Mouse (Mus musculus) stomach, postnatal 0 days (tissue): Measurements from ENCODE around the gene Brd7. TPM values are rescaled to one million over a fixed set of nuclear protein-coding genes. Genes with fewer than 3 reads are reported as not detected.
A peak's percentile ranks its signal among the peaks of the same experiment; 100 is the strongest.

Experiments used
- ATAC-seq: fragments of 200-750 bp; cut with Nextera tagmentation; 2 replicates; pipeline ENCODE4 v1.8.0; 2017; ENCODE audit not compliant: low FRiP score, low TSS enrichment
- DNase-seq: peaks from one replicate; pipeline ENCODE4 v3.0.0-alpha.2; 2016; ENCODE audit warnings: low spot score
- H3K27ac ChIP-seq: fragments of 300-500 bp; sonication (generic); replicated peaks from 2 replicates; pipeline ENCODE4 v1.5.1; 2014; ENCODE audit warnings: mild to moderate bottlenecking, control low read depth
- H3K27me3 ChIP-seq: fragments of 300-500 bp; sonication (generic); 2 replicates; pipeline ENCODE4 v1.6.1; 2014; ENCODE audit warnings: low read length; ENCODE audit not compliant: control insufficient read depth, insufficient read depth
- H3K36me3 ChIP-seq: fragments of 300-500 bp; sonication (generic); 2 replicates; pipeline ENCODE4 v1.6.1; 2014; ENCODE audit warnings: low read length, mixed read lengths; ENCODE audit not compliant: control insufficient read depth, insufficient read depth
- H3K4me1 ChIP-seq: fragments of 300-500 bp; sonication (generic); replicated peaks from 2 replicates; pipeline ENCODE4 v1.6.1; 2014; ENCODE audit warnings: antibody characterized with exemption; ENCODE audit not compliant: control insufficient read depth, insufficient read depth
- H3K4me2 ChIP-seq: fragments of 300-500 bp; sonication (generic); replicated peaks from 2 replicates; pipeline ENCODE4 v1.6.1; 2014; ENCODE audit warnings: low read depth, mild to moderate bottlenecking, control low read depth, moderate library complexity
- H3K4me3 ChIP-seq: fragments of 300-500 bp; sonication (generic); 2 replicates; pipeline ENCODE4 v1.5.1; 2014; ENCODE audit warnings: low read depth, low read length, control low read depth
- H3K9ac ChIP-seq: fragments of 300-500 bp; sonication (generic); 2 replicates; pipeline ENCODE4 v1.6.1; 2014; ENCODE audit warnings: mild to moderate bottlenecking, low read length, control low read depth, mixed read lengths
- H3K9me3 ChIP-seq: fragments of 300-500 bp; sonication (generic); 2 replicates; pipeline ENCODE4 v1.6.1; 2016; ENCODE audit warnings: low read length; ENCODE audit not compliant: control insufficient read depth
- CTCF ChIP-seq: IDR thresholded peaks from 2 replicates; pipeline ENCODE4 v1.5.1; 2016; ENCODE audit warnings: antibody characterized with exemption, low read depth, mild to moderate bottlenecking, moderate library complexity
- EP300 ChIP-seq: optimal IDR thresholded peaks from 2 replicates; pipeline ENCODE3; 2016; ENCODE audit warnings: antibody characterized with exemption
- WGBS: fragments of 180-500 bp; shearing (Covaris S2); extraction: QIAGEN DNeasy Blood & Tissue Kit; methylation state at CpG from one replicate; pipeline ENCODE4 v1.1.7; 2014; 5-methylcytosine and 5-hydroxymethylcytosine counted together
- polyA plus RNA-seq: library from polyadenylated mRNA; unstranded; fragments of >200 nt; fragmentation: Nextera tagmentation; extraction: Ambion mirVana; gene quantifications from 2 replicates; pipeline ENCODE4 v1.2.1, GENCODE M21; 2015

Gene Brd7
- polyA plus RNA-seq, 1 experiment from 2014 or later, result 42.5 TPM

DNA sequence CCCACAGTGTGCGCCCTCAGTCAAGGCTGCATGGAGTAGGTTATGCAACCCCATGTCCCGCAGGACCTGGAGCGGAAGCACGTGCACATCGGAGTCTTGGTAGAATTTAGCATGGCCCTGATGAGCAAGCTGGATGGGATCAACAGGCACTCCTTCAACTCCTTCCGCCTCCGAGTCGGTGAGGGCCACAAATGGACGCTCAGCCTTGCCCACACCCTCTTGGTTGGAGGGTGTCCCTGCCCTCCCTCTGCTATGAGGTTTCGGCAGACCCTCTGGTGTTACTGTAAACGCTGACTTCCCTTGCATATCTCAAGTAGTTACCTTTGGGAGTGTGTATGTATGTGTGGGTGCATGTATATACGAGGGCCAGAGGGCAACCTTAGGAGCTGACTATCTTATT, 35.7 kb downstream of the Brd7 start:
- no peak overlapping the region for H3K4me3 ChIP-seq
- ATAC-seq (no peak), DNase-seq (no peak)
- peaks cover 3% of the 10 kb centered on the region; the same call in 1 of the 2 replicates for H3K36me3 ChIP-seq
- WGBS, result 94% methylated on average over 12 of the region's 12 CpGs
- H3K4me1 ChIP-seq, result no peaks in the 10 kb centered on the region
- H3K27me3 ChIP-seq, result no peaks in the 10 kb centered on the region
- H3K27ac ChIP-seq, result no peak overlapping the region
- no peak overlapping the region for H3K4me2 ChIP-seq
- no peaks in the 10 kb centered on the region for H3K9me3 ChIP-seq
- TF ChIP-seq EP300 (no peak), CTCF (no peak)
- H3K9ac ChIP-seq, result no peak overlapping the region

DNA sequence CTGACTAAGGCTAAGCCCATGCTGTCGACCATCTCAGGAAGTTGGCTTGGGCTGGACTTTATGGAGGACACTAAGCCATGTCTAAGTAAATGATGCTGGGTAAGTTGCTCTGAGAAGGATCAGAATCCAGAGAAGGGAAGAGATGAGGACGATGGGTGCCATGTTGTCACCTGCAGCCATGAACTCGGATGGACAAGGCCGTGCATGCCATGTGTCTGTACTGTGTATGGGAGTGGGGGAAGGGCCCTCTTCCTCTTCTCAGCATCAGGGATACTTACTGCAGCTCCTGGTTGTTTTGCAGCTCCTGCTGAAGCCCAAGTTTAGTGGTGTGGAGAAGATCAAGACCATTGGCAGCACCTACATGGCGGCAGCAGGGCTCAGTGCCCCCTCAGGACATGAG, 36.2 kb downstream of the Brd7 start:
- no peaks in the 10 kb centered on the region for H3K27me3 ChIP-seq
- ATAC-seq, result no peak
- DNase-seq, result no peak
- no peak overlapping the region for H3K4me3 ChIP-seq
- TF ChIP-seq CTCF (no peak), EP300 (no peak)
- WGBS, result 74% methylated on average over 5 of the region's 5 CpGs
- no peak overlapping the region for H3K27ac ChIP-seq
- H3K36me3 ChIP-seq, result peaks cover 3% of the 10 kb centered on the region; the same call in 1 of the 2 replicates
- no peak overlapping the region for H3K9ac ChIP-seq
- no peak overlapping the region for H3K4me2 ChIP-seq
- H3K9me3 ChIP-seq, result no peaks in the 10 kb centered on the region
- no peaks in the 10 kb centered on the region for H3K4me1 ChIP-seq

- no peaks in the 10 kb centered on the region for H3K9me3 ChIP-seq
- H3K4me3 ChIP-seq, result no peak overlapping the region
- WGBS, result 24% methylated on average over 5 of the region's 5 CpGs
- H3K4me1 ChIP-seq, result no peaks in the 10 kb centered on the region
- H3K9ac ChIP-seq, result no peak overlapping the region
- TF ChIP-seq EP300, result no peak
- no peak for TF ChIP-seq CTCF
- ATAC-seq, result no peak; the same call in 1 of the 2 replicates
- peak; percentile 12 for DNase-seq
- H3K36me3 ChIP-seq, result peaks cover 3% of the 10 kb centered on the region; the same call in 1 of the 2 replicates
- H3K27ac ChIP-seq, result no peak overlapping the region; the same call in 1 of the 2 replicates
- no peak overlapping the region for H3K4me2 ChIP-seq
- no peaks in the 10 kb centered on the region for H3K27me3 ChIP-seq
Measured at GRCm38 (mm10) chr8:88325251-88325650, 36.7 kb downstream of the Brd7 start.

DNA sequence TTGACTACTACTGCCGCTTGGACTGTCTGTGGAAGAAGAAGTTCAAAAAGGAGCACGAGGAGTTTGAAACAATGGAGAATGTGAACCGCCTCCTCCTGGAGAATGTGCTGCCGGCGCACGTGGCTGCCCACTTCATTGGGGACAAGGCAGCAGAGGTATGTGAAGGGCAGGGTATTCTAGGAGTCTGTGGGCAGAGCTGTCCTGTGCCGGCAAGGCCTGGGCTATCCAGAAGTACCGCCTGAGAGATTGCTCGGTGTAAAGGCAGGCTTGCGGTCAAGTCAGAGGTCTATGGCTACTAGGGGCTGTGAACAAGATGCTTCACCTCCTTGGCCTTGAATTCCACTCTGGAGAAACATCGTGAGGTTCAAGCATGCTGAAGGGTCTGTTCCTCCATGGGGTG, 37.2 kb downstream of the Brd7 start:
- Histone ChIP-seq H3K27ac (no peak overlapping the region), H3K9me3 (no peaks in the 10 kb centered on the region), H3K9ac (no peak overlapping the region), H3K27me3 (no peaks in the 10 kb centered on the region), H3K4me2 (no peak overlapping the region), H3K4me1 (no peaks in the 10 kb centered on the region), H3K4me3 (no peak overlapping the region), H3K36me3 (peaks cover 3% of the 10 kb centered on the region; the same call in 1 of the 2 replicates)
- DNase-seq, result peak; percentile 12
- ATAC-seq, result no peak
- WGBS, result 70% methylated on average over 11 of the region's 11 CpGs
- TF ChIP-seq EP300 (no peak), CTCF (no peak)

DNA sequence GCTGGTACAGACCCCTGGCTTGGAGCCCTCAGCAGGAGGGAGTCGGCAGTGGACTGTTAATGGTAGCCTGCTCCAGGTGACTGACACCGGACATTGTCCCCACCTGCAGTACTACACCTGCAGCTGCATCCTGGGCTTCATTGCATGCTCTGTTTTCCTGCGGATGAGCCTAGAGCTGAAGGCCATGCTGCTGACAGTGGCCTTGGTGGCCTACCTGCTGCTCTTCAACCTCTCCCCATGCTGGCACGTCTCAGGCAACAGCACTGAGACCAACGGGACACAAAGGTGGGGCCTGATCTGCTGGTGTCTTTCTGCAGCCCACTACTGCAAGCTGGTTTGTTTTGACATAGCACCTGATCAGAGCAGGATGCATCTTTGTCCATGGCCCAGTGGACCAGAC, 38.5 kb downstream of the Brd7 start:
- H3K9me3 ChIP-seq, result no peaks in the 10 kb centered on the region
- H3K4me2 ChIP-seq, result no peak overlapping the region
- peak; percentile 12 for DNase-seq
- H3K9ac ChIP-seq, result no peak overlapping the region
- no peak for ATAC-seq
- WGBS, result 85% methylated on average over 5 of the region's 5 CpGs
- no peaks in the 10 kb centered on the region for H3K4me1 ChIP-seq
- H3K27me3 ChIP-seq, result no peaks in the 10 kb centered on the region
- TF ChIP-seq EP300 (no peak), CTCF (no peak)
- peaks cover 3% of the 10 kb centered on the region; the same call in 1 of the 2 replicates for H3K36me3 ChIP-seq
- no peak overlapping the region for H3K27ac ChIP-seq
- H3K4me3 ChIP-seq, result no peak overlapping the region

- Histone ChIP-seq H3K27me3 (no peaks in the 10 kb centered on the region), H3K9ac (no peak overlapping the region), H3K4me3 (no peak overlapping the region), H3K4me2 (no peak overlapping the region), H3K4me1 (0 out of 2 replicates have a peak, but pooled peaks cover 3% of the 10 kb centered on the region), H3K9me3 (no peaks in the 10 kb centered on the region), H3K36me3 (peaks cover 3% of the 10 kb centered on the region; the same call in 1 of the 2 replicates), H3K27ac (no peak overlapping the region)
- no peak for ATAC-seq
- TF ChIP-seq EP300, result no peak
- TF ChIP-seq CTCF, result no peak
- DNase-seq, result no peak
- 90% methylated on average over 5 of the region's 5 CpGs for WGBS
Measured at GRCm38 (mm10) chr8:88321387-88321786, 40.6 kb downstream of the Brd7 start.
